Mouse (Mus musculus) C2C12 (cell line): Measurements from ENCODE around the gene Pim1.

Source experiments
- CTCF ChIP-seq: IDR thresholded peaks from one replicate; pipeline ENCODE4 v1.5.1; 2011; ENCODE audit not compliant: control insufficient read depth, insufficient read depth, insufficient read length
- MAX ChIP-seq: IDR thresholded peaks from one replicate; pipeline ENCODE4 v1.6.1; 2011; ENCODE audit warnings: mild to moderate bottlenecking, control low read depth
- MYOD1 ChIP-seq: IDR thresholded peaks from one replicate; pipeline ENCODE4 v1.6.1; 2011; ENCODE audit warnings: low read depth; ENCODE audit not compliant: control insufficient read depth, insufficient read length
- USF1 ChIP-seq: IDR thresholded peaks from one replicate; pipeline ENCODE4 v1.6.1; 2011; ENCODE audit warnings: low read depth, mild to moderate bottlenecking, control low read depth, moderate library complexity

- TF ChIP-seq CTCF = no peak
- TF ChIP-seq USF1 = no peak
- no peak for TF ChIP-seq MAX
- TF ChIP-seq MYOD1 = no peak
These were observed 35.0 kb upstream of the Pim1 start for GRCm38 (mm10) chr17:29455411-29456120.
